Mouse (Mus musculus): ENCODE results near the gene Ttn. TPM values are rescaled to one million over a fixed set of nuclear protein-coding genes. Genes with fewer than 3 reads are reported as not detected.

Gene Ttn
- polyA plus RNA-seq, 1 experiment from 2014 or later = 23.1 TPM

- H3K4me3 ChIP-seq (ENCODE audit: low read length) = no peak overlapping the region
- no peak overlapping the region for H3K4me2 ChIP-seq (ENCODE audit: low read depth, low read length)
- H3K27ac ChIP-seq (ENCODE audit: low read length) = no peak overlapping the region
- H3K36me3 ChIP-seq (ENCODE audit: control insufficient read depth, insufficient read depth, low read length) = no peaks in the 10 kb centered on the region
- no peak overlapping the region for H3K9ac ChIP-seq (ENCODE audit: low read length)
- ATAC-seq (ENCODE audit: low read depth) = no peak
- no peaks in the 10 kb centered on the region for H3K4me1 ChIP-seq (replicated peaks; ENCODE audit: control insufficient read depth, insufficient read depth, low read length)
- no peaks in the 10 kb centered on the region for H3K27me3 ChIP-seq (ENCODE audit: control insufficient read depth, insufficient read depth, low read depth, low read length)
- no peaks in the 10 kb centered on the region for H3K9me3 ChIP-seq (ENCODE audit: control insufficient read depth, low read length)
Measured at GRCm38 (mm10) chr2:76820472-76820871, 161.9 kb downstream of the Ttn start.

DNA sequence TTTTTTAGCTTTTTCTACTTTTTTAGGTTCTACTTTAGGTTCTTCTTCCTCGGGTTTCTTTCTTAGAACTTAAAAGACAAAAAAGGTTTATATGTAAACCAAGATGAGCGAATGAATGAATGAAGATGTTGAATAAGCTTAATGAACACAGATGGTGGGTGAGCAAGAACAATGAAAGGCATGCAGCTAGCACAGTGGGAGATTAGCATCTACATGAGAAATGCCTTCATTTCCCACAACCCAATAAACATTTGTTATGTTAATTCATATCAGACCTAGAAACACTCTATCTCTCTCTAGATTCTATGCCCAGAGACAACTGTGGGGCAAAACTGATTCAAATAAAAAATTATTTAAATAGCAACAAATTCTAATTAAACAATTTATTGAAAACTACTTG is 164.6 kb downstream of the Ttn start:
- Histone ChIP-seq H3K4me2 (ENCODE audit: low read depth, low read length) (no peak overlapping the region), H3K9ac (ENCODE audit: low read length) (no peak overlapping the region), H3K36me3 (ENCODE audit: control insufficient read depth, insufficient read depth, low read length) (no peaks in the 10 kb centered on the region), H3K4me1 (replicated peaks; ENCODE audit: control insufficient read depth, insufficient read depth, low read length) (no peaks in the 10 kb centered on the region), H3K9me3 (ENCODE audit: control insufficient read depth, low read length) (no peaks in the 10 kb centered on the region), H3K4me3 (ENCODE audit: low read length) (no peak overlapping the region), H3K27ac (ENCODE audit: low read length) (no peak overlapping the region), H3K27me3 (ENCODE audit: control insufficient read depth, insufficient read depth, low read depth, low read length) (no peaks in the 10 kb centered on the region)
- ATAC-seq (ENCODE audit: low read depth) = no peak
- 60% methylated on average over 2 of the region's 2 CpGs for whole genome bisulfite sequencing

GRCm38 (mm10) chr2:76814048-76814817 is 168.1 kb downstream of the Ttn start:
- Histone ChIP-seq H3K4me3 (ENCODE audit: low read length) (no peak overlapping the region), H3K27ac (ENCODE audit: low read length) (no peak overlapping the region), H3K9me3 (ENCODE audit: control insufficient read depth, low read length) (no peaks in the 10 kb centered on the region), H3K4me2 (ENCODE audit: low read depth, low read length) (no peak overlapping the region), H3K9ac (ENCODE audit: low read length) (no peak overlapping the region), H3K36me3 (ENCODE audit: control insufficient read depth, insufficient read depth, low read length) (no peaks in the 10 kb centered on the region), H3K27me3 (ENCODE audit: control insufficient read depth, insufficient read depth, low read depth, low read length) (no peaks in the 10 kb centered on the region), H3K4me1 (replicated peaks; ENCODE audit: control insufficient read depth, insufficient read depth, low read length) (no peaks in the 10 kb centered on the region)
- WGBS = 81% methylated on average over 20 of the region's 20 CpGs
- ATAC-seq (ENCODE audit: low read depth) = no peak

- no peak overlapping the region for H3K4me2 ChIP-seq (ENCODE audit: low read depth, low read length)
- no peak overlapping the region for H3K9ac ChIP-seq (ENCODE audit: low read length)
- H3K36me3 ChIP-seq (ENCODE audit: control insufficient read depth, insufficient read depth, low read length) = no peaks in the 10 kb centered on the region
- no peak for ATAC-seq (ENCODE audit: low read depth)
- H3K4me3 ChIP-seq (ENCODE audit: low read length) = no peak overlapping the region
- H3K4me1 ChIP-seq (replicated peaks; ENCODE audit: control insufficient read depth, insufficient read depth, low read length) = no peaks in the 10 kb centered on the region
- H3K9me3 ChIP-seq (ENCODE audit: control insufficient read depth, low read length) = no peaks in the 10 kb centered on the region
- no peak overlapping the region for H3K27ac ChIP-seq (ENCODE audit: low read length)
- H3K27me3 ChIP-seq (ENCODE audit: control insufficient read depth, insufficient read depth, low read depth, low read length) = no peaks in the 10 kb centered on the region
- 90% methylated on average over 17 of the region's 17 CpGs for WGBS
Measured at GRCm38 (mm10) chr2:76811160-76811559, 171.2 kb downstream of the Ttn start.

GRCm38 (mm10) chr2:76808334-76808733 is 174.0 kb downstream of the Ttn start:
- H3K27ac ChIP-seq (ENCODE audit: low read length) = no peak overlapping the region

GRCm38 (mm10) chr2:76807284-76807683 is 175.1 kb downstream of the Ttn start:
- no peaks in the 10 kb centered on the region for H3K4me1 ChIP-seq (replicated peaks; ENCODE audit: control insufficient read depth, insufficient read depth, low read length)
- H3K27me3 ChIP-seq (ENCODE audit: control insufficient read depth, insufficient read depth, low read depth, low read length) = no peaks in the 10 kb centered on the region
- H3K9me3 ChIP-seq (ENCODE audit: control insufficient read depth, low read length) = no peaks in the 10 kb centered on the region
- H3K4me2 ChIP-seq (ENCODE audit: low read depth, low read length) = no peak overlapping the region
- H3K9ac ChIP-seq (ENCODE audit: low read length) = no peak overlapping the region
- no peak overlapping the region for H3K4me3 ChIP-seq (ENCODE audit: low read length)
- ATAC-seq (ENCODE audit: low read depth) = no peak
- no peaks in the 10 kb centered on the region for H3K36me3 ChIP-seq (ENCODE audit: control insufficient read depth, insufficient read depth, low read length)
- H3K27ac ChIP-seq (ENCODE audit: low read length) = no peak overlapping the region
- 68% methylated on average over 7 of the region's 7 CpGs for WGBS

More at GRCm38 (mm10) chr2:76808334-76808733, 174.0 kb downstream of the Ttn start:
- no peak overlapping the region for H3K9ac ChIP-seq (ENCODE audit: low read length)
- H3K9me3 ChIP-seq (ENCODE audit: control insufficient read depth, low read length) = no peaks in the 10 kb centered on the region
- no peaks in the 10 kb centered on the region for H3K36me3 ChIP-seq (ENCODE audit: control insufficient read depth, insufficient read depth, low read length)
- H3K27me3 ChIP-seq (ENCODE audit: control insufficient read depth, insufficient read depth, low read depth, low read length) = no peaks in the 10 kb centered on the region
- no peak overlapping the region for H3K4me2 ChIP-seq (ENCODE audit: low read depth, low read length)
- H3K4me3 ChIP-seq (ENCODE audit: low read length) = no peak overlapping the region
- 85% methylated on average over 10 of the region's 10 CpGs for WGBS
- H3K4me1 ChIP-seq (replicated peaks; ENCODE audit: control insufficient read depth, insufficient read depth, low read length) = no peaks in the 10 kb centered on the region
- ATAC-seq (ENCODE audit: low read depth) = no peak

- WGBS = 76% methylated on average over 9 of the region's 9 CpGs
- Histone ChIP-seq H3K9ac (ENCODE audit: low read length) (no peak overlapping the region), H3K9me3 (ENCODE audit: control insufficient read depth, low read length) (no peaks in the 10 kb centered on the region), H3K4me1 (replicated peaks; ENCODE audit: control insufficient read depth, insufficient read depth, low read length) (no peaks in the 10 kb centered on the region), H3K27me3 (ENCODE audit: control insufficient read depth, insufficient read depth, low read depth, low read length) (no peaks in the 10 kb centered on the region), H3K27ac (ENCODE audit: low read length) (no peak overlapping the region), H3K36me3 (ENCODE audit: control insufficient read depth, insufficient read depth, low read length) (no peaks in the 10 kb centered on the region), H3K4me2 (ENCODE audit: low read depth, low read length) (no peak overlapping the region), H3K4me3 (ENCODE audit: low read length) (no peak overlapping the region)
- ATAC-seq (ENCODE audit: low read depth) = no peak
Measured at GRCm38 (mm10) chr2:76806861-76807260, 175.5 kb downstream of the Ttn start.

DNA sequence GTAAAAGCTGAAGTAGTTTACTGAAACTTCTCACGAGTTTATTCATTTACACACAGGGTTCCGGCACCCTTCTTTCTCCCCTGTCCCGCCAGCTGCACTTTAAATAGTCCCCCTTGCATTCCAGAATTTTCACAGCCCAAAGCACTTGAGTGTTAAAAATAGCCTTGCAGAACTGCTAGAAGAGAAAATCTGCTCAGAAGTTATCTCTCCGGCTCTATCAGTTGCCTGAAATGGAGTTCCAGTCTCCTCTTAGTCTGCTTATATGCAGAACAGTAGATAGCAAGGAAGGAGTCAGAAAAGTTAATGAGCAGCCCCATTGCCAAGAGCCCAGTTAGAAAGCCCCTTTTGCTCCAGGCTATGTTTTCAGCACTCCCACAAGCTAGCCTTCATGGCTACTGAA is 176.0 kb downstream of the Ttn start:
- Histone ChIP-seq H3K9ac (ENCODE audit: low read length) (no peak overlapping the region), H3K4me1 (replicated peaks; ENCODE audit: control insufficient read depth, insufficient read depth, low read length) (no peaks in the 10 kb centered on the region), H3K9me3 (ENCODE audit: control insufficient read depth, low read length) (no peaks in the 10 kb centered on the region), H3K4me2 (ENCODE audit: low read depth, low read length) (no peak overlapping the region), H3K27ac (ENCODE audit: low read length) (no peak overlapping the region), H3K4me3 (ENCODE audit: low read length) (no peak overlapping the region), H3K27me3 (ENCODE audit: control insufficient read depth, insufficient read depth, low read depth, low read length) (no peaks in the 10 kb centered on the region), H3K36me3 (ENCODE audit: control insufficient read depth, insufficient read depth, low read length) (no peaks in the 10 kb centered on the region)
- WGBS = 36% methylated on average over 4 of the region's 4 CpGs
- ATAC-seq (ENCODE audit: low read depth) = no peak

GRCm38 (mm10) chr2:76805191-76805892 is 177.0 kb downstream of the Ttn start:
- no peak for ATAC-seq (ENCODE audit: low read depth)
- H3K9ac ChIP-seq (ENCODE audit: low read length) = no peak overlapping the region
- WGBS = 73% methylated on average over 5 of the region's 5 CpGs
- no peaks in the 10 kb centered on the region for H3K36me3 ChIP-seq (ENCODE audit: control insufficient read depth, insufficient read depth, low read length)
- H3K4me2 ChIP-seq (ENCODE audit: low read depth, low read length) = no peak overlapping the region
- H3K27me3 ChIP-seq (ENCODE audit: control insufficient read depth, insufficient read depth, low read depth, low read length) = no peaks in the 10 kb centered on the region
- no peaks in the 10 kb centered on the region for H3K4me1 ChIP-seq (replicated peaks; ENCODE audit: control insufficient read depth, insufficient read depth, low read length)
- H3K9me3 ChIP-seq (ENCODE audit: control insufficient read depth, low read length) = no peaks in the 10 kb centered on the region
- H3K27ac ChIP-seq (ENCODE audit: low read length) = no peak overlapping the region
- no peak overlapping the region for H3K4me3 ChIP-seq (ENCODE audit: low read length)

Measured in lung, embryonic 16.5 days (tissue).